Mouse (Mus musculus) regulatory T cell (primary cell): ENCODE measurements around the gene Cep131.

Experiments
- in situ Hi-C: fragments of 300-600 bp; cut with MboI, MseI; formaldehyde crosslinking; loops from one replicate; pipeline ENCODE4 v1.15.1; 2025; ENCODE audit warnings: high pct_unique_total_duplicates

The Cep131 gene

GRCm38 (mm10) chr11:120098588-120099511, 12.2 kb upstream of the Cep131 start, which contains the start of the genes Tepsin and Ndufaf8:
Gene Tepsin, minus strand, starts transcription at chr11:120098731.
Gene Ndufaf8, plus strand, starts transcription at chr11:120098928.
- in situ Hi-C loops, result no loop called here

- in situ Hi-C loops, result no loop called here
These were observed 6.4 kb upstream of the Cep131 start for GRCm38 (mm10) chr11:120092817-120093591.

- in situ Hi-C loops, result no loop called here
These were observed 4.0 kb upstream of the Cep131 start for GRCm38 (mm10) chr11:120090661-120091060.

GRCm38 (mm10) chr11:120085891-120086627, 568 bp downstream of the Cep131 start:
- in situ Hi-C loops, result no loop called here

GRCm38 (mm10) chr11:120080282-120080681, 6.3 kb downstream of the Cep131 start:
- in situ Hi-C loops, result no loop called here

- in situ Hi-C loops, result no loop called here
These were observed 10.4 kb downstream of the Cep131 start for GRCm38 (mm10) chr11:120076191-120076590.

- in situ Hi-C loops, result no loop called here
These were observed 13.5 kb downstream of the Cep131 start for GRCm38 (mm10) chr11:120072986-120073647.

GRCm38 (mm10) chr11:120071731-120072320, 14.8 kb downstream of the Cep131 start:
- in situ Hi-C loops, result no loop called here

GRCm38 (mm10) chr11:120071065-120071464, 15.6 kb downstream of the Cep131 start:
- in situ Hi-C loops, result no loop called here

- in situ Hi-C loops, result no loop called here
These were observed 16.2 kb downstream of the Cep131 start for GRCm38 (mm10) chr11:120070286-120070930.

GRCm38 (mm10) chr11:120069261-120069660, 17.4 kb downstream of the Cep131 start:
- in situ Hi-C loops, result loop anchor here (10.0 kb wide), 1 partner anchor 1636 kb away; the partner anchor contains the start of gene Metrnl

GRCm38 (mm10) chr11:120067834-120068233, 18.8 kb downstream of the Cep131 start:
- in situ Hi-C loops, result loop anchor here (10.0 kb wide), 1 partner anchor 1637 kb away; the partner anchor contains the start of gene Metrnl

- in situ Hi-C loops, result loop anchor here (10.0 kb wide), 1 partner anchor 1640 kb away; the partner anchor contains the start of gene Metrnl
These were observed 21.3 kb downstream of the Cep131 start for GRCm38 (mm10) chr11:120065291-120065690.

GRCm38 (mm10) chr11:120064668-120065040, 22.0 kb downstream of the Cep131 start:
- in situ Hi-C loops, result loop anchor here (10.0 kb wide), 1 partner anchor 1640 kb away; the partner anchor contains the start of gene Metrnl

GRCm38 (mm10) chr11:120064006-120064667, 22.5 kb downstream of the Cep131 start:
- in situ Hi-C loops, result loop anchor here (10.0 kb wide), 1 partner anchor 1641 kb away; the partner anchor contains the start of gene Metrnl

GRCm38 (mm10) chr11:120063326-120063725, 23.3 kb downstream of the Cep131 start:
- in situ Hi-C loops, result loop anchor here (10.0 kb wide), 1 partner anchor 1641 kb away; the partner anchor contains the start of gene Metrnl

GRCm38 (mm10) chr11:120060634-120061033, 26.0 kb downstream of the Cep131 start:
- in situ Hi-C loops, result loop anchor here (10.0 kb wide), 1 partner anchor 1644 kb away; the partner anchor contains the start of gene Metrnl

- in situ Hi-C loops, result no loop called here
These were observed 30.5 kb downstream of the Cep131 start for GRCm38 (mm10) chr11:120055953-120056732.
